Mouse (Mus musculus) midbrain, embryonic 16.5 days (tissue): ENCODE measurements at regions not wholly inside any gene's neighbourhood (a gene's known extent, or its start where the extent isn't known, plus 50 kb on each side); places are given as distances from the start of the nearest gene placed in this dataset.

Source experiments
- ATAC-seq: fragments of 200-750 bp; cut with Nextera tagmentation; 2 replicates; pipeline ENCODE4 v1.8.0; 2017; ENCODE audit warnings: moderate TSS enrichment
- H3K27ac ChIP-seq: fragments of 300-500 bp; sonication (generic); 2 replicates; pipeline ENCODE4 v1.5.1; 2014; ENCODE audit warnings: mild to moderate bottlenecking, low read length, mixed read lengths
- H3K27me3 ChIP-seq: fragments of 300-500 bp; sonication (generic); 2 replicates; pipeline ENCODE4 v1.6.1; 2014; ENCODE audit warnings: low read depth, low read length, mixed read lengths; ENCODE audit not compliant: control insufficient read depth, insufficient read depth
- H3K36me3 ChIP-seq: fragments of 300-500 bp; sonication (generic); 2 replicates; pipeline ENCODE4 v1.6.1; 2014; ENCODE audit warnings: mild to moderate bottlenecking, low read length, moderate library complexity, mixed read lengths; ENCODE audit not compliant: control insufficient read depth, insufficient read depth
- H3K4me1 ChIP-seq: fragments of 300-500 bp; sonication (generic); 2 replicates; pipeline ENCODE4 v1.6.1; 2014; ENCODE audit warnings: mild to moderate bottlenecking, low read length, mixed read lengths; ENCODE audit not compliant: control insufficient read depth, insufficient read depth
- H3K4me2 ChIP-seq: fragments of 300-500 bp; sonication (generic); 2 replicates; pipeline ENCODE4 v1.6.1; 2014; ENCODE audit warnings: mild to moderate bottlenecking, low read length, mixed read lengths
- H3K4me3 ChIP-seq: fragments of 300-500 bp; sonication (generic); 2 replicates; pipeline ENCODE4 v1.5.1; 2014; ENCODE audit warnings: low read depth, mild to moderate bottlenecking, low read length, moderate library complexity, mixed read lengths
- H3K9ac ChIP-seq: fragments of 300-500 bp; sonication (generic); 2 replicates; pipeline ENCODE4 v1.6.1; 2014; ENCODE audit warnings: low read depth, low read length, mixed read lengths
- H3K9me3 ChIP-seq: fragments of 300-500 bp; sonication (generic); replicated peaks from 2 replicates; pipeline ENCODE4 v1.6.1; 2014; ENCODE audit warnings: mild to moderate bottlenecking, low read length, mixed read lengths; ENCODE audit not compliant: control insufficient read depth, poor library complexity, severe bottlenecking
- WGBS: fragments of 180-500 bp; shearing (Covaris S2); extraction: QIAGEN DNeasy Blood & Tissue Kit; methylation state at CpG from one replicate; pipeline ENCODE4 v1.1.7; 2014; 5-methylcytosine and 5-hydroxymethylcytosine counted together

- H3K4me3 ChIP-seq: no peak overlapping the region
- 33% methylated on average over 1 of the region's 1 CpGs for WGBS
- H3K9ac ChIP-seq: no peak overlapping the region
- ATAC-seq: no peak
- no peaks in the 10 kb centered on the region for H3K36me3 ChIP-seq
- no peak overlapping the region for H3K4me2 ChIP-seq
- H3K9me3 ChIP-seq: no peaks in the 10 kb centered on the region
- no peak overlapping the region for H3K27ac ChIP-seq
- H3K27me3 ChIP-seq: no peaks in the 10 kb centered on the region
- H3K4me1 ChIP-seq: no peaks in the 10 kb centered on the region
Observed at GRCm38 (mm10) chr6:16514054-16514453, 384.2 kb downstream of the Tfec start.

- no peak for ATAC-seq
Observed at GRCm38 (mm10) chr6:16513541-16513940, 384.7 kb downstream of the Tfec start.

GRCm38 (mm10) chr6:16503836-16504235, 394.4 kb downstream of the Tfec start:
- no peak overlapping the region for H3K4me2 ChIP-seq
- H3K9me3 ChIP-seq: no peaks in the 10 kb centered on the region
- no peak for ATAC-seq
- WGBS: 87% methylated on average over 4 of the region's 4 CpGs
- H3K9ac ChIP-seq: no peak overlapping the region
- H3K4me1 ChIP-seq: no peaks in the 10 kb centered on the region
- no peak overlapping the region for H3K27ac ChIP-seq
- H3K36me3 ChIP-seq: no peaks in the 10 kb centered on the region
- no peak overlapping the region for H3K4me3 ChIP-seq
- no peaks in the 10 kb centered on the region for H3K27me3 ChIP-seq

More at GRCm38 (mm10) chr6:16513541-16513940, 384.7 kb downstream of the Tfec start:
- Histone ChIP-seq H3K27me3 (no peaks in the 10 kb centered on the region), H3K9ac (no peak overlapping the region), H3K36me3 (no peaks in the 10 kb centered on the region), H3K4me2 (no peak overlapping the region), H3K4me3 (no peak overlapping the region), H3K9me3 (no peaks in the 10 kb centered on the region), H3K4me1 (no peaks in the 10 kb centered on the region), H3K27ac (no peak overlapping the region)

- Histone ChIP-seq H3K27me3 (no peaks in the 10 kb centered on the region), H3K9me3 (no peaks in the 10 kb centered on the region), H3K9ac (no peak overlapping the region), H3K27ac (no peak overlapping the region), H3K4me1 (no peaks in the 10 kb centered on the region), H3K4me2 (no peak overlapping the region), H3K4me3 (no peak overlapping the region), H3K36me3 (no peaks in the 10 kb centered on the region)
- 85% methylated on average over 8 of the region's 8 CpGs for WGBS
- ATAC-seq: no peak
Observed at GRCm38 (mm10) chr6:16487015-16487630, 411.1 kb downstream of the Tfec start.

- H3K36me3 ChIP-seq: no peaks in the 10 kb centered on the region
- H3K4me2 ChIP-seq: no peak overlapping the region
- no peaks in the 10 kb centered on the region for H3K27me3 ChIP-seq
- 57% methylated on average over 5 of the region's 5 CpGs for WGBS
- H3K27ac ChIP-seq: no peak overlapping the region
- H3K4me1 ChIP-seq: no peaks in the 10 kb centered on the region
- H3K9ac ChIP-seq: no peak overlapping the region
- peak; percentile 76 for ATAC-seq
- H3K4me3 ChIP-seq: no peak overlapping the region
- no peaks in the 10 kb centered on the region for H3K9me3 ChIP-seq
Observed at GRCm38 (mm10) chr6:16483295-16483694, 414.9 kb downstream of the Tfec start.

- no peaks in the 10 kb centered on the region for H3K4me1 ChIP-seq
- no peak for ATAC-seq
- H3K9ac ChIP-seq: no peak overlapping the region
- H3K4me3 ChIP-seq: no peak overlapping the region
- 0 out of 2 replicates have a peak, but pooled peaks cover 2% of the 10 kb centered on the region for H3K9me3 ChIP-seq
- 90% methylated on average over 3 of the region's 3 CpGs for WGBS
- no peak overlapping the region for H3K4me2 ChIP-seq
- no peak overlapping the region for H3K27ac ChIP-seq
- H3K36me3 ChIP-seq: no peaks in the 10 kb centered on the region
- H3K27me3 ChIP-seq: no peaks in the 10 kb centered on the region
Observed at GRCm38 (mm10) chr6:16468693-16469375, 429.4 kb downstream of the Tfec start.

- Histone ChIP-seq H3K4me1 (no peaks in the 10 kb centered on the region), H3K27ac (no peak overlapping the region), H3K36me3 (no peaks in the 10 kb centered on the region), H3K4me3 (no peak overlapping the region), H3K27me3 (no peaks in the 10 kb centered on the region), H3K4me2 (no peak overlapping the region), H3K9me3 (no peaks in the 10 kb centered on the region), H3K9ac (no peak overlapping the region)
- no peak for ATAC-seq
- WGBS: 93% methylated on average over 3 of the region's 3 CpGs
Observed at GRCm38 (mm10) chr6:16458279-16458678, 440.0 kb downstream of the Tfec start.
